Mouse (Mus musculus) liver, embryonic 12.5 days (tissue): ENCODE measurements at regions not wholly inside any gene's neighbourhood (a gene's known extent, or its start where the extent isn't known, plus 50 kb on each side); places are given as distances from the start of the nearest gene placed in this dataset. TPM values are rescaled to one million over a fixed set of nuclear protein-coding genes. Genes with fewer than 3 reads are reported as not detected.
A peak's percentile ranks its signal among the peaks of the same experiment; 100 is the strongest.

Experiments
- ATAC-seq: fragments of 200-750 bp; cut with Nextera tagmentation; 2 replicates; pipeline ENCODE4 v1.8.0; 2017; ENCODE audit warnings: moderate number of reproducible peaks, mild to moderate bottlenecking, moderate library complexity
- H3K27ac ChIP-seq: fragments of 300-500 bp; sonication (generic); 2 replicates; pipeline ENCODE4 v1.5.1; 2016; ENCODE audit warnings: mild to moderate bottlenecking
- H3K27me3 ChIP-seq: fragments of 300-500 bp; sonication (generic); replicated peaks from 2 replicates; pipeline ENCODE4 v1.6.1; 2016; ENCODE audit warnings: mild to moderate bottlenecking, moderate library complexity
- H3K36me3 ChIP-seq: fragments of 300-500 bp; sonication (generic); 2 replicates; pipeline ENCODE4 v1.6.1; 2016; ENCODE audit warnings: mild to moderate bottlenecking, moderate library complexity
- H3K4me1 ChIP-seq: fragments of 300-500 bp; sonication (generic); 2 replicates; pipeline ENCODE4 v1.6.1; 2016
- H3K4me2 ChIP-seq: fragments of 300-500 bp; sonication (generic); 2 replicates; pipeline ENCODE4 v1.6.1; 2016; ENCODE audit warnings: mild to moderate bottlenecking, moderate library complexity
- H3K4me3 ChIP-seq: fragments of 300-500 bp; sonication (generic); 2 replicates; pipeline ENCODE4 v1.5.1; 2016; ENCODE audit warnings: mild to moderate bottlenecking, moderate library complexity
- H3K9ac ChIP-seq: fragments of 300-500 bp; sonication (generic); 2 replicates; pipeline ENCODE4 v1.6.1; 2016; ENCODE audit warnings: mild to moderate bottlenecking, moderate library complexity
- H3K9me3 ChIP-seq: fragments of 300-500 bp; sonication (generic); replicated peaks from 2 replicates; pipeline ENCODE4 v1.6.1; 2016; ENCODE audit warnings: mild to moderate bottlenecking, moderate library complexity
- WGBS: fragments of 180-500 bp; shearing (Covaris S2); methylation state at CpG from one replicate; pipeline ENCODE4 v1.1.7; 2016; ENCODE audit not compliant: insufficient replicate concordance; 5-methylcytosine and 5-hydroxymethylcytosine counted together
- microRNA-seq: library from miRNA; unstranded; fragments of <30 nt; microRNA quantifications from one replicate; pipeline ENCODE4, GENCODE M21; 2017

DNA sequence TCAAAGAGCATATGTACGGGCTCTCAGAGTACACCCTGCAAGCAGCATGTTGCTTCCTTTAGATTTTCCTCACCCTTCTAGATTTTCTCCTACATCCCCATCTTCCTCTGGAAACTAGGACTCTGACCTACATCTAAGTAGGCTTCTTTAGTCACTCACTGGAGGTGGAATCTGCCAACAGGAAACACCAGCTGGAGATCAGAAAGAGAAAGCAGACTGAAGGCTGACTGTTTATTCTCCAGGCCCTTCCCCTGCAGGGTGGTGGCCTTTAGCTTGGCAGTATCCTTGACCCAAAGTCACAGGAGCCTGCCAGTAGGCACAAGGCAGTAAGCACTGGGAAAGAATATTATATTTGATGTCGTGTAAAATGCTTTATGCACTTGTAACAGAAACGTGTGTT lies 75.4 kb upstream of the Klf12 start:
- Histone ChIP-seq H3K27me3 (no peaks in the 10 kb centered on the region), H3K4me3 (no peak overlapping the region), H3K4me1 (no peaks in the 10 kb centered on the region), H3K4me2 (no peak overlapping the region), H3K27ac (no peak overlapping the region), H3K9me3 (no peaks in the 10 kb centered on the region), H3K36me3 (no peaks in the 10 kb centered on the region), H3K9ac (no peak overlapping the region)
- no peak for ATAC-seq
- 61% methylated on average over 3 of the region's 3 CpGs for WGBS

GRCm38 (mm10) chr14:100357131-100357530 lies 72.7 kb upstream of the Klf12 start:
- no peaks in the 10 kb centered on the region for H3K36me3 ChIP-seq
- no peak overlapping the region for H3K9ac ChIP-seq
- H3K27me3 ChIP-seq: no peaks in the 10 kb centered on the region
- no peak overlapping the region for H3K27ac ChIP-seq
- no peak overlapping the region for H3K4me3 ChIP-seq
- no peak overlapping the region for H3K4me2 ChIP-seq
- no peaks in the 10 kb centered on the region for H3K9me3 ChIP-seq
- no peaks in the 10 kb centered on the region for H3K4me1 ChIP-seq
- 76% methylated on average over 4 of the region's 4 CpGs for WGBS
- ATAC-seq: no peak

GRCm38 (mm10) chr14:100353508-100353907 lies 69.0 kb upstream of the Klf12 start:
- Histone ChIP-seq H3K4me3 (no peak overlapping the region), H3K27ac (peak overlapping the region; percentile 56), H3K27me3 (no peaks in the 10 kb centered on the region), H3K9ac (no peak overlapping the region), H3K36me3 (no peaks in the 10 kb centered on the region), H3K4me2 (no peak overlapping the region), H3K4me1 (no peaks in the 10 kb centered on the region), H3K9me3 (no peaks in the 10 kb centered on the region)
- WGBS: 50% methylated on average over 4 of the region's 4 CpGs
- no peak for ATAC-seq

- H3K4me1 ChIP-seq: no peaks in the 10 kb centered on the region
- H3K9ac ChIP-seq: no peak overlapping the region
- WGBS: 45% methylated on average over 4 of the region's 4 CpGs
- no peak overlapping the region for H3K4me3 ChIP-seq
- no peak overlapping the region for H3K4me2 ChIP-seq
- no peaks in the 10 kb centered on the region for H3K36me3 ChIP-seq
- peak; percentile 77 for ATAC-seq
- no peaks in the 10 kb centered on the region for H3K27me3 ChIP-seq
- no peaks in the 10 kb centered on the region for H3K9me3 ChIP-seq
- H3K27ac ChIP-seq: peak overlapping the region; percentile 56; the same call in 1 of the 2 replicates
These were observed 68.5 kb upstream of the Klf12 start for GRCm38 (mm10) chr14:100352961-100353452.

DNA sequence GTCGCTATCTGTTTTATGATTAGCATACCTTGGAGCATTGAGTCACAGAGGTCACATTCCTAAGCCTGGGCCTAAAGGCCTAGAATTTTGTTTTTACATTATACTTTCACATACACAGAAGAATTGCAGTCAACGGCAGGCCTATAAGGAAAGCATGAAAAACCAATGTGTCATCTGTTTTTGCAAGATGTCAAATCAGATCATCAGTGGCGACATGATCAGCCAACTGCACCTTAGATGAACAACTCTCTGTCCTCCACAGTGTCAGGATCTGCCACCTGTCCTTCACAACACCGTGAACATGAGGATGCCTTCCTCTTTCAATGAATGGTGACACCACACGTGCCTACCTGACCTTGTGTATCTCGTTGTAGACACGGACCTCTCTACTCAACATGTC lies 66.5 kb upstream of the Klf12 start:
- no peak for ATAC-seq
- no peak overlapping the region for H3K4me2 ChIP-seq
- no peaks in the 10 kb centered on the region for H3K4me1 ChIP-seq
- H3K27ac ChIP-seq: no peak overlapping the region
- no peak overlapping the region for H3K4me3 ChIP-seq
- no peaks in the 10 kb centered on the region for H3K36me3 ChIP-seq
- WGBS: 80% methylated on average over 7 of the region's 7 CpGs
- H3K9ac ChIP-seq: no peak overlapping the region
- H3K9me3 ChIP-seq: no peaks in the 10 kb centered on the region
- no peaks in the 10 kb centered on the region for H3K27me3 ChIP-seq

- no peaks in the 10 kb centered on the region for H3K4me1 ChIP-seq
- H3K36me3 ChIP-seq: no peaks in the 10 kb centered on the region
- H3K4me3 ChIP-seq: no peak overlapping the region
- H3K9ac ChIP-seq: no peak overlapping the region
- H3K9me3 ChIP-seq: no peaks in the 10 kb centered on the region
- ATAC-seq: no peak
- H3K27me3 ChIP-seq: no peaks in the 10 kb centered on the region
- WGBS: 69% methylated on average over 9 of the region's 9 CpGs
- no peak overlapping the region for H3K27ac ChIP-seq
- no peak overlapping the region for H3K4me2 ChIP-seq
These were observed 65.7 kb upstream of the Klf12 start for GRCm38 (mm10) chr14:100350021-100350790.

- H3K4me3 ChIP-seq: no peak overlapping the region
- no peaks in the 10 kb centered on the region for H3K4me1 ChIP-seq
- no peaks in the 10 kb centered on the region for H3K36me3 ChIP-seq
- ATAC-seq: no peak
- no peak overlapping the region for H3K9ac ChIP-seq
- H3K27me3 ChIP-seq: no peaks in the 10 kb centered on the region
- no peaks in the 10 kb centered on the region for H3K9me3 ChIP-seq
- no peak overlapping the region for H3K4me2 ChIP-seq
- H3K27ac ChIP-seq: no peak overlapping the region
- WGBS: 76% methylated on average over 4 of the region's 4 CpGs
These were observed 64.1 kb upstream of the Klf12 start for GRCm38 (mm10) chr14:100348336-100349164.

- 70% methylated on average over 4 of the region's 4 CpGs for WGBS
- Histone ChIP-seq H3K9ac (no peak overlapping the region), H3K27ac (no peak overlapping the region), H3K36me3 (no peaks in the 10 kb centered on the region), H3K4me2 (no peak overlapping the region), H3K27me3 (no peaks in the 10 kb centered on the region), H3K9me3 (no peaks in the 10 kb centered on the region), H3K4me3 (no peak overlapping the region), H3K4me1 (no peaks in the 10 kb centered on the region)
- no peak for ATAC-seq
These were observed 52.4 kb upstream of the Klf12 start for GRCm38 (mm10) chr14:100336926-100337325.

Small RNA genes lying in the stretch of these regions (microRNA-seq; reads per million reads assigned to microRNA genes)
- not detected for gene Gm22401
